Mouse (Mus musculus) E14TG2a.4 (cell line): ENCODE measurements around the gene Cpvl.

ENCODE experiments used
- H3K27me3 ChIP-seq: 2 replicates; pipeline ENCODE4 v1.6.1; 2014; ENCODE audit warnings: low read length, control low read depth; ENCODE audit not compliant: insufficient read depth
- H3K36me3 ChIP-seq: 2 replicates; pipeline ENCODE4 v1.6.1; 2014; ENCODE audit warnings: low read length, control low read depth; ENCODE audit not compliant: insufficient read depth
- H3K4me1 ChIP-seq: replicated peaks from 2 replicates; pipeline ENCODE4 v1.6.1; 2014; ENCODE audit warnings: low read depth, low read length, control low read depth
- H3K4me3 ChIP-seq: replicated peaks from 2 replicates; pipeline ENCODE4 v1.5.1; 2014; ENCODE audit warnings: mild to moderate bottlenecking, low read length
- H3K9me3 ChIP-seq: 2 replicates; pipeline ENCODE4 v1.6.1; 2014; ENCODE audit warnings: low read length, control low read depth
- CTCF ChIP-seq: conservative IDR thresholded peaks from 2 replicates; pipeline ENCODE4 v1.5.1; 2014; ENCODE audit warnings: low read length
- NANOG ChIP-seq: IDR thresholded peaks from 2 replicates; pipeline ENCODE4 v1.6.1; 2014; ENCODE audit warnings: borderline replicate concordance, low read length, mixed read lengths
- POU5F1 ChIP-seq: IDR thresholded peaks from 2 replicates; pipeline ENCODE4 v1.6.1; 2014; ENCODE audit warnings: low read length, borderline replicate concordance

The Cpvl gene

GRCm38 (mm10) chr6:53982047-53982600, 3.7 kb upstream of the Cpvl start:
- Histone ChIP-seq H3K36me3 (no peaks in the 10 kb centered on the region), H3K27me3 (peaks cover 15% of the 10 kb centered on the region; the same call in 1 of the 2 replicates), H3K4me3 (no peak overlapping the region), H3K4me1 (peaks cover 12% of the 10 kb centered on the region), H3K9me3 (no peaks in the 10 kb centered on the region)
- TF ChIP-seq POU5F1 (no peak), NANOG (no peak), CTCF (no peak)

GRCm38 (mm10) chr6:53980817-53981480, 2.5 kb upstream of the Cpvl start:
- Histone ChIP-seq H3K27me3 (peaks cover 15% of the 10 kb centered on the region; the same call in 1 of the 2 replicates), H3K9me3 (no peaks in the 10 kb centered on the region)
- no peak for TF ChIP-seq POU5F1
- no peak for TF ChIP-seq CTCF
- TF ChIP-seq NANOG = no peak

GRCm38 (mm10) chr6:53974040-53974439, 4.4 kb downstream of the Cpvl start:
- peaks cover under 1% of the 10 kb centered on the region; the same call in 1 of the 2 replicates for H3K27me3 ChIP-seq
- no peak for TF ChIP-seq POU5F1
- TF ChIP-seq CTCF = no peak
- TF ChIP-seq NANOG = no peak
- H3K36me3 ChIP-seq = no peaks in the 10 kb centered on the region
- 0 out of 2 replicates have a peak, but pooled peaks cover 8% of the 10 kb centered on the region for H3K9me3 ChIP-seq
- H3K4me3 ChIP-seq = no peak overlapping the region
- H3K4me1 ChIP-seq = peaks cover 4% of the 10 kb centered on the region

More at GRCm38 (mm10) chr6:53980817-53981480, 2.5 kb upstream of the Cpvl start:
- Histone ChIP-seq H3K36me3 (no peaks in the 10 kb centered on the region), H3K4me1 (peaks cover 2% of the 10 kb centered on the region; the same call in 1 of the 2 replicates), H3K4me3 (no peak overlapping the region)

GRCm38 (mm10) chr6:53973468-53973867, 5.0 kb downstream of the Cpvl start:
- no peaks in the 10 kb centered on the region for H3K36me3 ChIP-seq
- TF ChIP-seq NANOG (no peak), CTCF (no peak), POU5F1 (no peak)
- H3K4me1 ChIP-seq = peaks cover 10% of the 10 kb centered on the region
- H3K4me3 ChIP-seq = no peak overlapping the region
- H3K9me3 ChIP-seq = 0 out of 2 replicates have a peak, but pooled peaks cover 8% of the 10 kb centered on the region
- H3K27me3 ChIP-seq = peaks cover 6% of the 10 kb centered on the region; the same call in 1 of the 2 replicates

GRCm38 (mm10) chr6:53972238-53972743, 6.2 kb downstream of the Cpvl start:
- H3K9me3 ChIP-seq = 0 out of 2 replicates have a peak, but pooled peaks cover 8% of the 10 kb centered on the region
- peaks cover 22% of the 10 kb centered on the region for H3K4me1 ChIP-seq
- peaks cover 8% of the 10 kb centered on the region; the same call in 1 of the 2 replicates for H3K27me3 ChIP-seq
- H3K4me3 ChIP-seq = no peak overlapping the region
- no peak for TF ChIP-seq POU5F1
- no peak for TF ChIP-seq CTCF
- TF ChIP-seq NANOG = no peak
- H3K36me3 ChIP-seq = no peaks in the 10 kb centered on the region

- Histone ChIP-seq H3K27me3 (peaks cover 10% of the 10 kb centered on the region; the same call in 1 of the 2 replicates), H3K9me3 (0 out of 2 replicates have a peak, but pooled peaks cover 8% of the 10 kb centered on the region), H3K4me3 (no peak overlapping the region), H3K4me1 (peaks cover 22% of the 10 kb centered on the region), H3K36me3 (no peaks in the 10 kb centered on the region)
- TF ChIP-seq POU5F1 = no peak
- TF ChIP-seq CTCF = no peak
- no peak for TF ChIP-seq NANOG
These were observed 6.7 kb downstream of the Cpvl start for GRCm38 (mm10) chr6:53971729-53972128.

GRCm38 (mm10) chr6:53969081-53969480, 9.4 kb downstream of the Cpvl start:
- no peaks in the 10 kb centered on the region for H3K36me3 ChIP-seq
- H3K4me3 ChIP-seq = no peak overlapping the region
- peaks cover 12% of the 10 kb centered on the region; the same call in 1 of the 2 replicates for H3K27me3 ChIP-seq
- 0 out of 2 replicates have a peak, but pooled peaks cover 8% of the 10 kb centered on the region for H3K9me3 ChIP-seq
- H3K4me1 ChIP-seq = peaks cover 31% of the 10 kb centered on the region
- TF ChIP-seq POU5F1 (no peak), NANOG (no peak), CTCF (no peak)

- no peak for TF ChIP-seq CTCF
- no peak for TF ChIP-seq POU5F1
- no peak for TF ChIP-seq NANOG
- Histone ChIP-seq H3K27me3 (peaks cover 12% of the 10 kb centered on the region; the same call in 1 of the 2 replicates), H3K4me1 (peaks cover 31% of the 10 kb centered on the region), H3K36me3 (no peaks in the 10 kb centered on the region), H3K4me3 (no peak overlapping the region), H3K9me3 (0 out of 2 replicates have a peak, but pooled peaks cover 8% of the 10 kb centered on the region)
These were observed 9.9 kb downstream of the Cpvl start for GRCm38 (mm10) chr6:53968550-53968949.
